Mouse (Mus musculus): ENCODE results near the gene Nras.

Nras gene

GRCm38 (mm10) chr3:103098662-103099061 is 40.6 kb downstream of the Nras start:
- no peak for DNase-seq (ENCODE audit: low read depth)

- peak; percentile 55 for DNase-seq (ENCODE audit: low read depth)
Measured at GRCm38 (mm10) chr3:103099667-103100066, 41.6 kb downstream of the Nras start.

GRCm38 (mm10) chr3:103100735-103101134 is 42.6 kb downstream of the Nras start:
- peak; percentile 65 for DNase-seq (ENCODE audit: low read depth)

GRCm38 (mm10) chr3:103101194-103101593 is 43.1 kb downstream of the Nras start:
- DNase-seq (ENCODE audit: low read depth): no peak

GRCm38 (mm10) chr3:103101909-103102308 is 43.8 kb downstream of the Nras start:
- no peak for DNase-seq (ENCODE audit: low read depth)

- peak; percentile 94 for DNase-seq (ENCODE audit: low read depth)
Measured at GRCm38 (mm10) chr3:103102454-103103390, 44.6 kb downstream of the Nras start, which contains the start of gene Dennd2c. Dennd2c (plus strand) TSS chr3:103102604.

GRCm38 (mm10) chr3:103107565-103108240 is 49.6 kb downstream of the Nras start:
- no peak for DNase-seq (ENCODE audit: low read depth)

- DNase-seq (ENCODE audit: low read depth): no peak
Measured at GRCm38 (mm10) chr3:103112216-103112615, 54.1 kb downstream of the Nras start.

Measured in naive thymus-derived CD4-positive, alpha-beta T cell, adult 2 months (primary cell).